Mouse (Mus musculus): Measurements from ENCODE around the gene Camkk2.

Gene Camkk2

DNA sequence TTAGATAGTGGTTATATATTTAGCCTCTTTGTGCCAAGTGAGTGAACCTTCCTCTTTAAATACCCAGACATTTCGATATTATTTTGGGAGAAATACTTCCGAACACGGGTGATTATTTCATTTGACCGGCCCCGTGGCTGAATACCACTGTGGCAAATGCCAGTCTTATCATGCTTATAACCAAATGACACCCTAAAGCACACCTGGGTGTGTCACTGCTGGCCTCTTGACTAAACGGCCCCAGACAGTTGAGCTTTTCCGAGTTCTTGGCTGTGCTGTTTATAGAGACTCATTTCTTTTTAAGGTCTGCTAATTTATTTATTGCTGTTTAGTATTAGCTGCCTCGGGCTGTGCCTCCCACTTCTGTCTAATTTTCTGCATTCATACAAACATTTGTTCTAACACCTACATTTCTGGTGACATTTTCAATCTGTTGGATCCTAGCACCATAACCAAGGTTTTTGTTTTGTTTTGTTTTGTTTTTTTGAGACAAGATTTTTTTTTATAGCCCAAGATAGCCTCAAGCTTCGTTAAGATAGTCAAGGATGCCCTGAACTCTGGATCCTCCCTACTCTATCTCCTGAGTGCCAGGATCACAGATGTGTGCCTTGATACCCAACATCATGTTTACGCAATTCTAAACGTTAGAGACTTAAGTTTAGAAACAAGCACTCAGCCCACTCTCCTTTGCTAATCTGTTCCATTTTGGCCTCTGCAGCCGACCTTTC, 78.9 kb downstream of the Camkk2 start:
- no peak for DNase-seq (ENCODE audit: low read depth)

DNA sequence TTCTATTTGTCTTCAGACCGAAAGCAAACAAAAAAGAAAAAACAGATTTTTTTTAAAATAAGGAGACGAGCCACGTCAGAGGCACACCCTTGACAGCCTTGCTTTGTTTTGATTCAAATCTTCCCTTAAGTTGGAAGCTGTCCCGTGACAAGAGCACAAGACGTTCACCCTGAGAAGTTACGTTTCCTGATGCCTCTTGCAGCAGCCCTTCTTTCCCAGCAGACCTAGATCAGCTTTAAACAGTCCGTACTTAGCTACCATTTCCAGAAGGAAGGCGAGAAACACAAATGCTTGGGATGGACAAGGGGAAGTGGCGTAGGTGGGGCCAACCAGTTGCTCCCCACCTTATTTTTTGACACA, 80.5 kb downstream of the Camkk2 start:
- DNase-seq (ENCODE audit: low read depth) = no peak

DNA sequence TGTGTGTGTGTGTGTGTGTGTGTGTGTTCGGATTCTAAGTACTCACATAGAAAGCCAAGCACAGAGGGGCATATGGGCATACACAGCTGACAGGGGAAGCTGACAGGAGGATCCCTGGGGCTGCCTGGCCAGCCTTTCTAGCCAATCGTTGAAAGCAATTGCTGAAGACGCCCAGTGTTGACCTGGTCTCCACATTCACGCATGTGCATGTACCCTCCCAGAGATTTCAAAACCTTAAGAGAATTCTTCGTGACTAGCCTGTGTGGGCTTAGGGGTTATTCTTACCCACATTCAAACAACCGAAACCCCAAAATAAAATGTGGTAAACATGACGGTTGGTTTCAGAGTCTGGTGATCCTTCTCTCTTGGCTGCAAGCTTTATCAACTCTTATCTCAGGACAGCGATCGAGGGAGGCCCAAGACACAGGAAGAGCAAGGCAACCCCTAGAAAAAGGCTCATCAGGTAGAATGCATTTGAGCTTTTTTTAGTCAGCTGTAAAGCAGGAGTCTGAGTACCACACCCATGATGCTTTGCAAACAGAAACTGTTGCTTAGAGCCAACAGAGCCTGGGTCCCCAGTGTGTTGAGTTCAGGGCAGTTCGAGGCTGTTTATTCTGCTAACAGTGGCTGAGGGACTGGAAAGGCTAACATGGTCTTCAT, 81.0 kb downstream of the Camkk2 start:
- DNase-seq (ENCODE audit: low read depth) = peak; percentile 70

DNA sequence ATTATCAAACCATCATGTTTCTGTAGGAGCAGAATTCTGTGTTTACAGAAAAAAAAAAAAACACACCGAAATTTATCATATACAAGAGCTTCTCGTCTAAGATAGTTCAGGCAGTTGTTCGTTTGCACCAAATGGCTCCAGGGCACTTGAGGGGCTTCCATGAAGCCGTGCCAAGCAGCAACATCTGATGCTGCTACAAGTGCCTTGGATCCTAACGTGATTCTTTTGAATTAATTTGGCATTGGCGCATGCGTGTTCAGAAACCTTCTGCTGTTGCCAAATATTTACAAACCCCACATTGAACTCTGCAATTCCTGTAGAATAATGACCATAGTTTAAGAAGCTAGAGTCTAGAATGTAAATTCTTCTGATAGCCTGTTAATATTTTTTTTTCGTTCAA, 83.7 kb downstream of the Camkk2 start:
- no peak for DNase-seq (ENCODE audit: low read depth)

DNA sequence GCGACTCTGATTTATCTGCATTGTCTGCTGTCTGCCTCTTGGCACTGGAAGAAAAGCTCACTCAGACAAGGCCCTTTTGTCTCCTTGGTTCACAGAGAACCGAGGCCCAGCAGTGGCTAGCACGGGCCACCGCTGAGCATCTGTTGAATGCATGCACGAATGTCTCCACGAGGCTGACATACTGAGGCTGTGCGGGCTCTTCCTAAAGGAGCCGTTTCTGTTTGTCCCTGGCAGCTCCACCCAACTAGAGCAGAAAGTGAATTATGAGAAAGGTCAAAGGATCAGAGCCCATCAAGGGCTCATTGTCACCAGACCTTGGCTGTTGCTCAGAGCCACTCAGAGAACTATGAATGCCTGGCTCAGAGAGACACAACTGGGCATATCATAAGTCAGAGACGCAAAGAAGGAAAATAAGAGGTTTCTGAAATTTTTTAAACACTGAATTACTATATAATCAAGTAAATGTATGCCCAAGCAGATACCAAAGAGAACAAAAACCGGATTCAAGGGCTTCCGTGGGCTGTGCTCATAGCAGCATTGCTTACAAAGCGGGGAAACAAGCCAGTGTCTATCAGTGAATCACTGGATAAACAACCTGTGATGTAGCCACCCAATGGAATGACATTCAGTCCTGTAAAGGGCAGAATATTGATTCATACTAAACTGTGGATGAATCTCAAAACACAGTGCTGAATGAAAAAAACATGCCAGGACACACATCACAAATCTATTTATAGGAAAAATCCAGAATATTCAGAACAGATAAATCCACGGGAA, 85.6 kb downstream of the Camkk2 start:
- no peak for DNase-seq (ENCODE audit: low read depth)

DNA sequence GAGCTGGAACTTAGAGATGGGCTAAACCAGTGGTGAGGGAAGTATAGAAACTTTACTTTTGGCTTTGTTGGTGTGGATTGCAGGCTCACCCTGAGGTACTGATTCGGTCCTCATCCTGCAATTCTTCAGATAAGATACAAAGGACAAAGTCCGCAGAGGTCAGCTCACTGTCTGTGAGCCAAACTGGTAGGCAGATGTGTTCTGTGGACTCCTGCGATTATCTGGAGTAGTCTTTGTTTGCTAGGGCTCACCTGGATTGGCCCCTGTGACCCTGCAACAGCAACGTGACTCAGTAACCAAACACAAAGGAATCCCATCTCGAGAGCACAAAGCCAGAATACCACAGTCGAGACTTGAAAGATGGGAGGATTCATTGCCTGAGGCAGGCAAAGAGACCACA, 88.7 kb downstream of the Camkk2 start:
- DNase-seq (ENCODE audit: low read depth) = no peak

DNA sequence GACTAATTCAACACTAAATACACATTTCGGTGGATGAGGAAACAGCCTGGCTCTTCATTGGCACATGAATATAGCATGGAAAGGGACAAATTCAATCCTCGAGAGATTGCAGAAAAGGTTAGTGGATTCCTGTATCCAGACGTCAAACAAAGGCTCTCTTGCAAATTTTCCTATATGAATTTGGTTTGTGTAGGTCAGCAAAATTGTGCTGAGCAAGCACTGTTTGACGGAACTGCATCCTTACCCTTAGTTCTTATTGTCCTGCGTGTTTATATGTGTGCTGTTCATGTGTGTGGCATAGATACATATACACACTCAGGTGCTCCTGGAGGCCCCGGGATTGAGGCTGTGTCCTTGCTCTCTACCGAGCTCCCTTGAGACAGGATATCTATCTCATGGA, 90.1 kb downstream of the Camkk2 start:
- DNase-seq (ENCODE audit: low read depth) = no peak

DNA sequence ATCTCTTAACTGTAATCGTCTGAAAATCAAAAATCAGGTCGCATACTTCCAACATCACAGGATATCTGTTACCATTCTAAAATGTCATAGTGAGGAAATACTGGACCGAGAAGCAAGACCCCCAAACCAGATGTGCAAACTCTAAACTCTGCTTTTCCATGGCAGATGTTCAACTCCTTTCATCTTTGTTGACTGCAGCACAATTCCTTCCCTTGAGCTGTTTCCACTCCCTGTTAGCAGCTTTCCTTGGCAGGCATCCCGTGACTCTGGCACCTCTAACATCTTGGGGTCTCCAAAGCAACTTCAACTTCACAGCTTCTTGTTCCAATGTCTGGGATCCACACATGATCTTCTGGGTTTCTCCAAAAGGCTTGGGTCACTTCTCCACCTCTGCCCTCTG, 91.8 kb downstream of the Camkk2 start:
- no peak for DNase-seq (ENCODE audit: low read depth)

DNA sequence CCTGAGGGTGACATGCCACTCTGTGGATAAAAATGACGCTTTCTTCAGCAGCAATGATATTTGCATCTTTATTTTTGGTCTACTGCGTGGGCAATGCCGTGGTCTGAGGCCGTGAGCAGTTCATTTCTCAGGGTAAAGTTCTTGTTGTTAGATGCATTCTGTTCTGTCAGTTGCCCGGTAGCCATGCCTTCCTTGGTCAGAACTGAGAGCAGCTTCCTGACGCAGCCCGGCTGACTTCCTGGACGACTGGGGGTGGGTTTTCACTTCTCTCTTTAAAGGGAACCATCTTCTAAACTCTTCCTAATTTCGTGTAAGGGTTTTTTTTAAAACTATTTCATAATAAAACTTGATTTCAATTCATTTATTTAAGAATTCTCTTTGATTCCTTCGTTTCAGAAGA, 95.3 kb downstream of the Camkk2 start:
- no peak for DNase-seq (ENCODE audit: low read depth)

DNA sequence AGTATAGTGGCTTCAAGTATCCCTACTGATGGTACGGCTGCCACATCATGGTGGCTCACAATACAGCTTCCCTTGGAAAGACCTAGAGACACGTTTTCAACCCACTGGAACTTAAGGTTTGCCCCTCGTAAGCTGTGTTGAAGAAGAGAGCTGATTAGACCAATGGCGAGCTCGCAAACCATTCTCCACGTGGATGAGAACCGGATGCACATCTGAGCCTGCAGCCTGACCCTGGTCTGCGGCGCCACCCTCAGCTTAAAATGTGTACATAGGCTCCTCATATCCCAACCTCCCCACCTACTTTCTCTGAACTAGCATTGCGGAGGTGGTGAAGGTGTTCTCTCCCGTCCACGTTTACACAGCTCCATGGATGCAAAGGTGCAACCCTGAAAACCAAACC, 97.9 kb downstream of the Camkk2 start:
- no peak for DNase-seq (ENCODE audit: low read depth)
